Mouse (Mus musculus): ENCODE measurements at regions not wholly inside any gene's neighbourhood (a gene's known extent, or its start where the extent isn't known, plus 50 kb on each side); places are given as distances from the start of the nearest gene placed in this dataset.

DNA sequence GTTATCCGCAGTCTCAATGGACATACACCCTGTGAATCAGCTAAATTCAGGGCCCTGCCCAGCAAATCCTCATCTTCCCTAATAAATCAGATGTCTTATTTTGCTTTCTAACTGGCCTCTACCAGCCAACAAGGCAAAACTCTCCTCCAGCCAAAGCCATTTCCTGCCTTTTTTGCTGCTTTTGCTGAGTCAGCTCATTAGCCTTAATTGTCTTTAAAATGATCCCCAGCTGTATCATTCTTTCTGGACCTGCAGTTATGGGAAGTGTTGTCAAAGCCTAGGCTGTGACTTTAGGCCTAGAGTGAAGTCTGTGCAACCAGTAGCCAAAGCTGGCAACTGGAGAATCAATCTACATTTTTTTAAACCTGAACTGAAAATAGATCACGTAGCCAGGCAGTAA lies 81.4 kb downstream of the Mtpn start:
- ATAC-seq (replicated peaks; ENCODE audit: low FRiP score, low TSS enrichment, poor library complexity, severe bottlenecking), result no peak

DNA sequence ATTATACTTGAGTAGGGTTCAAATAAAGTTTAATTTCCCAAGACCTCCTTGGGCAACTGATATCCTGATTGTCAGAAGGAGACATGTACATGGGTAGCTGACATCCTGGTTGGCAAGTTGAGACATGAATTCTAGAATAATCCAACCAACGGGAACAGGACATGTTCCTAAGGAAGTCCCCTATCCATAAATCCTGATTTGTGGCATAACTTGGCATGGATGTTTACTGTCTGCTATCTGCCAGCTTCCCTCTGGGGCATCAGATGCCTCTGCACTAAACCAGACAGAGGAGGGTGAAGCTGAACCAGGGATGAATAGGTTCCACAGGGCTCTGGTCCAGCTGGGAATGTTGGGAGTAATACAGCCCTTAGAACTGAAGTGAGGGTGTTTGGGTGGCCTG lies 94.7 kb downstream of the Mtpn start:
- ATAC-seq (replicated peaks; ENCODE audit: low FRiP score, low TSS enrichment, poor library complexity, severe bottlenecking), result no peak

DNA sequence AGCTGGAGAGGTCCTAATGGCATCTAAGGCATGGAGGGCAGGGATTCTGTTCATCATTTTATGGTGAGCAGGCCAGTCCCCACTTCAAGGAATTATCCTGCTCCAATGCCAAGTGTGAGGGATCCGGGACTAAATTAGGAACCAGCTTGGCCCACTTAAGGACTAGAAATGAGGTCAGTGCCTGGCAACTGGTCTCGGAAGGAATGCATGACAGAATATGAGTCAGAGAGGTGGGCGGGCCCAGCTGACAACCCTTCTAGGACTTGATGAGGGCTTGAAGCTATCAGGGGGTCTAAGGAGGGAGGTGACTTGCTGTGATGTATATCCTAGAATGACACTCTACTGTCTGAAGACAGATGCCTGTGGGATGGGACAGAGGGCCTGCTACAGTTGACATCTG lies 100.4 kb upstream of the Fam180a start:
- no peak for ATAC-seq (replicated peaks; ENCODE audit: low FRiP score, low TSS enrichment, poor library complexity, severe bottlenecking)

DNA sequence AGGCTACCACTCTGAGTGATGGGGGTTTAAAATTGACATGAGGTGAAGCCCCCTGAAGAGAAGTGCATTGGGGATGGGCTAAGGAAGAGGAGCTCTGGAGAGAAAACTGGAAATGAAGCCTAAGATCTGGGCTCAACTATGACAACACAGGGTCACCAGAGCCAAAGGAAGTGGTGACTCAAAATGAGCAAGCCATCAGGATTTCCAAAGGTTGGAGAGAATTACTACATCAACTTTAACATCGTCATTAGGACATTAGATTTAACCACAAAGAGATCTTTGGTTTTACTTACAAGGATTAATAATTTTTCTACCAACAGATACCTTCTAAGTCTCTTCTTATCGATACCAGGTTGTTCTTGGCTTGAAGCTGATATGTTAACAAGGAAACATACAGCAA lies 98.6 kb upstream of the Fam180a start:
- ATAC-seq (replicated peaks; ENCODE audit: low FRiP score, low TSS enrichment, poor library complexity, severe bottlenecking), result no peak

DNA sequence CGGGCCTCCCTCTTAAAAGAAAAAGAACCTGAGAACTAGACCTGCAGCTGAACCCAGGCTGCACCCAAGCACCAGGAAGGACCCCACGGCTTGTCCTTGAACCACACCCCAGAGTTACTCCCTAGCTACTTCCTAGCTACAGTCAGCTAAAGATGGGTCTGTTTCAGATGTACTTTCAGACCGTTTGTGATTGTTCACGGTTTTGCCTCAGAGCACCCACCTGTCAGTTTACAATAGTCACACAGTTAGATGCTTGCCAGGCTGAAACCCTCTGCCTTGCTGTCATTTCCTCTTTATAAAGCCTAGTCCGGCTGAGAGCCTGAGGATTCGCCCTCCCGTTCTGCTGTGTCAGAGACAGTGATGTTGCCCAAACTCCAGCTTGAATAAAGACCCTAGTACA lies 95.0 kb upstream of the Fam180a start:
- no peak for ATAC-seq (replicated peaks; ENCODE audit: low FRiP score, low TSS enrichment, poor library complexity, severe bottlenecking)

DNA sequence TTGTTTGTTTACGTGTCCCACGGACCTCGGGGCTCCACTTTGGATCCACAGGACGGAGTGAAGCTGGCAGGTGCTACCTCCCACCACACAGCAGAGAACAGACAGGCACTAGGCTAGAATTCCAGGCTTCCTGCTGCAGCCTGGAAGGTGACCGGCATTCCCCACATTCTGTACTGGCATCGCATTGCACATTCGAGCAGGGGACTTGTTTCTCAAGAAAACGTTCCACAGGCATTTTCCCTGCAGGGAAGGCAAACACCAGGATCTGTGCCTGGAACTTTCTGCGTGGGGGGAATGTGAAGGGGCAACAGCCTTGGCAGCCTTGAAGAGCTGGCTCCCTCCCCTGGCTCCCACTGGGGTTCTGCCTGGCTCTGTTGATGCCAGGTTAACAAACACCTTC lies 79.1 kb upstream of the Fam180a start:
- ATAC-seq (replicated peaks; ENCODE audit: low FRiP score, low TSS enrichment, poor library complexity, severe bottlenecking), result no peak

DNA sequence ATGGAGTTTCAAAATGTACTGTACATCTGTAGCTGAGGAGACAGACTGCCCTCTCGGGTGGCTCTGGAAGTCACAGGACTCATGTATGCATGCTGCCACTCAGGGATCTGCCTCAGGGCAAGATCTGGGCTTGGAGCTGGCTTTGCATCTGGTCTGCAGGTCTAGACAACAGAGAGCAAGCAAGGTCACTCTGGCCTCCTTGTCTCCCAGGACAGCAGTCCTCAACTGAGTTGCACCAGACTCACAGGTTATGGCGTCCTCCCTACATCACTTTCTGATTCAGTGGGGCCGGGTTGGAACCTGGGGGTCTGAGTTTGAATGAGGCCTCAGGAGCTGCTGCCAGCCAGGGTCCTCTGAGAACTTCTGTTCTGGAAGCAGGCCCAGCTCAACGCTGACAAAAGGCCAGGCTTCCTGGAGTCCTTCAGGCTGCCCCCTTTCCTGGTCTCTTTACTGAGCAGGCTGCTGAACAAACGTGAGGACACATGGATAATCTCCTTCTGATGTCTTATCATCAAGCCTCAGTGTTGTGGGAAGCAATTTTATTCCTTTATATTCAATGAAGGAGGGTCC lies 77.5 kb upstream of the Fam180a start:
- ATAC-seq (replicated peaks; ENCODE audit: low FRiP score, low TSS enrichment, poor library complexity, severe bottlenecking), result no peak

DNA sequence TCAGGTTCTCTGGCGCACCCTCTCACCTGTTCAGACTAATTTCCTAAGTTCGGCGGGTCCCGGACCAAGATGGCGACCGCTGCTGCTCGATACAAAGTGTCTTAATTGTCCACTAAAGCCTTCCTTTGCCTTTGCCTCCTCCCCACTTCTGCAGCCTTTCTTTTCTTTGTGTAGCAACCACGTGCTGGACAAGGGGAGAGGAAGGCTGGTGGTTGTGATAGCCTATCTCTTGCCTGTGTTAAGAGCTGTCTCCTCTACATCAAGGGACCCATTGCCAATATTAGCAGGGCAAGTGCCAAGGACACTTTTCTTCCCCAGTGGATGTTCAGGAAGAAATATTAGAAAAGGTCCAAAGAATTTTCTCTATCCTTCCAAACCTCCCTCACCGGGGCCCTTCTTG lies 69.8 kb upstream of the Fam180a start:
- ATAC-seq (replicated peaks; ENCODE audit: low FRiP score, low TSS enrichment, poor library complexity, severe bottlenecking), result no peak

DNA sequence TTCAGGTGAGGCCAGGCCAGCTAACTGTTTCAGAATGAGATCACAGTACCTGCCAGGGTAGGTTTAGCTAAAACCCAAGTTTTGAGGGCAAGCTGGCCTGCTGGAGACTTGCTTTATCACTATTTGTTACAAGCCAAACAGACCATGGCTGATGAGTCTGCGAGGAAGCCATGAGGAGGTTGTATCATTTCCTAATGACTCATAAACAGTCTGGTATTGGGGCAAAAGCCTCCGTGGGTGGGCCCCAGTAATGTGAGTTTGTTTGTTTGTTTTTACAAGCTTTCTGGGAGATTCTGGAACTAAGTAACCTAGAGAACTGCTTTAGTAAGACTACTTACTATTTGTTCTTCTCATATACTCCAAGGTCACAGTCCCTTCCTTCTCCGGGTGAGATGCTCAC lies 62.9 kb upstream of the Fam180a start:
- no peak for ATAC-seq (replicated peaks; ENCODE audit: low FRiP score, low TSS enrichment, poor library complexity, severe bottlenecking)

DNA sequence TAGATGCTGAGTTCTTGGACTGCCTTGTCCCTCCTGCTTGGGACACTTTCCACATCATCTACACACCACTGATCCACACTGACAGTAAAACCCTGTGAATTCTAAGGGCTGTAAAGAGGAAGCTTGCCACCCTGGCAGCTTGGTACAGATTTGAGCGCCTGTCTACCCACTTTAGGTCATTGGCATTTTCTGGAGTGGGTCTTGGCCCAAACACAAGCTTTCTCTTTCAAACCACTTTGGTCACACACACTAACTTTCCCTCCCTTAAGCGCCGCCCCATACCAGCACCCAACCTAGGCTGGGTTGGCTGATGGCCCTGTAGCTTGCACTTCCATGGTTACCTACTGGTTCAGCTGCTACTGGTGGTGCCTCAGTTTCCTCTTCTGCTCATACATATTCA lies 55.6 kb upstream of the Fam180a start:
- ATAC-seq (replicated peaks; ENCODE audit: low FRiP score, low TSS enrichment, poor library complexity, severe bottlenecking), result no peak

DNA sequence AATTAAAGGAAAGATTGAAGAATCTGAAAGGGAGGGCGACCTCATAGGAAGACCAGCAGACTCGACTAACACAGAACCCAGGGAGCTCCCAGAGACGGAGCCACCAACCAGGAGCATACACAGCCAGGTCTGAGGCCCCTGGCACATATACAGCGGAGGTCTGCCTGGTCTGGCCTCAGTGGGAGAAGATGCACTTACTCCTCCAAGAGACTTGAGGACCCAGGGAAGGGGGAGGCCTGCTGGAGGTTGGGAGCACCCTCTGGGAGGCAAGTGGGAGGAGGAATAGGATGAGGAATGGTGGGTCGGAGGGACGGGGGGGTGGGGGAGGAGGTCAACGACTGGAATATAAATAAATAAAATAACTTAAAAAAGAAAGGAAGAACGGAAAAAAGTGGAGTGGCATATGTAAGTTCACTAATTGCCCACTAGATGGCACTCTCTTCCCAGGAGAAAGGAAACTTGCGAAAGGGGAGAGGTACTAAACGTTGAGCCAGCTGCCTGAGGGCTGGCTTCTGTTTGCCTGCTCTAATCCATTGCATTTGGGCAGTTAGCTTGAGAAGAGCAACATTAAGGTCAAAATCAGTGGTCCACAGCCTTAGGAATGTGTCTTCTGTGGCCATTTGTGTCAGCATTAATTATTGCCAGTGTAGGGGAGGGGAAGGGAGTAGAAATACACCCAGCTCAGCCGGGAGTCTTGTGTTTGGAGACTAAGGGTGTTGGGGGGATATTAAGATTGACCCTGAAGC lies 55.0 kb upstream of the Fam180a start:
- ATAC-seq (replicated peaks; ENCODE audit: low FRiP score, low TSS enrichment, poor library complexity, severe bottlenecking), result no peak; the same call in 1 of the 2 replicates

DNA sequence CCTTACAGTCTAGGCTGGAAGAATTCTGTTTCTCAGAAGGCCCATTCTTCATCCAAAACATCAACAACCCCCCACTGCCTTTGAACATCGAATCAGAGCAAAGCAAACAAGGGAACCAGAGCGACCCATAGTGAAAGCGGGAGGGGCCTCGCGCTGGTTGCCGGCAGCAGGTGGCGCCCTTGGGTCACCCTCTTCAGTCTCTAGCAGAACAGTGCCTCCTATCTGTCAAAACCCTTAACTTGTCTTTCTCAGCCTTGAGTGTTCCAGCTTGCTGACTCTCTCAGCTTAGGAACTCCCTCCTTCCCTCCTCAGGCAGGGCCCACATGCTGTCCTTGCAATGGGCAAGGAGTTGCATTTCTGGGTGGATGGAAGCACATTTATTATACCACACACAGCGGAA lies 53.9 kb upstream of the Fam180a start:
- ATAC-seq (replicated peaks; ENCODE audit: low FRiP score, low TSS enrichment, poor library complexity, severe bottlenecking), result peak; percentile 97

DNA sequence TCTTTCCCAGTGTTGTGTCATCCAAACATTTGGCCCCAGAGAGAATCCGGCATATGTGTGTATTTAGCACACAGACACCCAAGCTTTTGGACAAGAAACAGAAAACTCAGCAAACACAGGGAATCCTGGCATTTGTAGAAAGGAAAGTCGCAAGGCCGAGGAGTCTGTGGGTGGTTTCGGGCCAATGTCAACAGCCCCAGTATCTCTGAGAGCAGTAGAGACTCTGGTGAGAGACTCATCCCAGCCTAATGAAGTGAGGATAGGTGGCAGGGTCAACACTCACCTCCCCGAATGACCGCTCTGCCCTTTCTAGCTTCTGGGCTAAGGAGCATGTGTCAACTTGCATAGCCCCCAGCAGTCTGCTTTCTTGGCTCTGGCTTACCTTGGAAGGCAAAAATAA lies 52.9 kb upstream of the Fam180a start:
- ATAC-seq (replicated peaks; ENCODE audit: low FRiP score, low TSS enrichment, poor library complexity, severe bottlenecking), result no peak

DNA sequence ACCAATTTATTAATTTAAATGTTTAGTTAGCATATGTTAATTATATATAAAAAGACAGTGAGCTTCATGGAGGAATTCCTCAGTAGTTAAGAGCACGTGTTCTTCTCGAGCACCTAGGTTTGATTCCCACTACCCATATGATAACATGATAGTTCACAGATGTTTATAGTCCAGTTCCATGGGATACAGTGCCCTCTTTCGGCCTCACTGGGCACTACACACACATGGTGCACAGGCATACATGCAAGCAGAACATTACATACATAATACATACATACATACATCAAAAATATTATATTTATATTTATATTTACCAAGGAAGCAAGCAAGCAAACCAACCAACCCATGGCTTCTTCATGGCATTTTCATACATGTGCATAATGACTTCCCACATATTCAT lies 51.6 kb upstream of the Fam180a start:
- no peak for ATAC-seq (replicated peaks; ENCODE audit: low FRiP score, low TSS enrichment, poor library complexity, severe bottlenecking)

DNA sequence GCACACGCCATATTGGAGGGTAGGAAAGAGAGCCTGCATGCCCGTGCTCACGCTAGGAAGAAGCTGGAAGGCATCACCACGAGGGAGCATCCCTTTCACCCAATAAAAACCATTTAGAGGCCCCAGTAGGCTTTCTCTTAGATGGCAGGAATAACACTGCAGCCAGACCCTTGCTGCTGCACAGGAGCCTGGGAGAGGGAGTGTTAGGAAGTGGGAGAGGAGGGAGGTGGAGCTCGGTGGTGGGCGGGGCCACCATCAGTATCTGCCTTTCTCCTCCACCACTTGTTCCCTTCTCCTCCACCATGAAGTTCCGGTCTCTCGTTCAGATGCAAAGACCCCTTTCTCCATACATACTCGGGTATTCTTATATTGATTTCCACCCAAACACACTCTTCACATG lies 50.6 kb upstream of the Fam180a start:
- no peak for ATAC-seq (replicated peaks; ENCODE audit: low FRiP score, low TSS enrichment, poor library complexity, severe bottlenecking)

All from megakaryocyte-erythroid progenitor cell, adult 5-6 weeks (primary cell).